Mouse (Mus musculus): ENCODE results near the gene Kctd20.

GRCm38 (mm10) chr17:29008326-29008650 lies 56.5 kb downstream of the Kctd20 start:
- TF ChIP-seq CTCF (IDR thresholded peaks at IDR 0.05; ENCODE audit: low read depth) = no peak
- TF ChIP-seq EP300 (IDR thresholded peaks at IDR 0.05; ENCODE audit: low read depth) = no peak

All from liver, postnatal 0 days (tissue).